Mouse (Mus musculus): ENCODE measurements around the gene Aox2.
"Not testable (repeated sequence)": the region's sequence is repeated elsewhere in the genome, so short reads cannot be mapped to it uniquely, and the experiment has no call there.

Gene Aox2

GRCm38 (mm10) chr1:58353238-58353893, 75.2 kb downstream of the Aox2 start:
- DNase-seq = no peak

DNA sequence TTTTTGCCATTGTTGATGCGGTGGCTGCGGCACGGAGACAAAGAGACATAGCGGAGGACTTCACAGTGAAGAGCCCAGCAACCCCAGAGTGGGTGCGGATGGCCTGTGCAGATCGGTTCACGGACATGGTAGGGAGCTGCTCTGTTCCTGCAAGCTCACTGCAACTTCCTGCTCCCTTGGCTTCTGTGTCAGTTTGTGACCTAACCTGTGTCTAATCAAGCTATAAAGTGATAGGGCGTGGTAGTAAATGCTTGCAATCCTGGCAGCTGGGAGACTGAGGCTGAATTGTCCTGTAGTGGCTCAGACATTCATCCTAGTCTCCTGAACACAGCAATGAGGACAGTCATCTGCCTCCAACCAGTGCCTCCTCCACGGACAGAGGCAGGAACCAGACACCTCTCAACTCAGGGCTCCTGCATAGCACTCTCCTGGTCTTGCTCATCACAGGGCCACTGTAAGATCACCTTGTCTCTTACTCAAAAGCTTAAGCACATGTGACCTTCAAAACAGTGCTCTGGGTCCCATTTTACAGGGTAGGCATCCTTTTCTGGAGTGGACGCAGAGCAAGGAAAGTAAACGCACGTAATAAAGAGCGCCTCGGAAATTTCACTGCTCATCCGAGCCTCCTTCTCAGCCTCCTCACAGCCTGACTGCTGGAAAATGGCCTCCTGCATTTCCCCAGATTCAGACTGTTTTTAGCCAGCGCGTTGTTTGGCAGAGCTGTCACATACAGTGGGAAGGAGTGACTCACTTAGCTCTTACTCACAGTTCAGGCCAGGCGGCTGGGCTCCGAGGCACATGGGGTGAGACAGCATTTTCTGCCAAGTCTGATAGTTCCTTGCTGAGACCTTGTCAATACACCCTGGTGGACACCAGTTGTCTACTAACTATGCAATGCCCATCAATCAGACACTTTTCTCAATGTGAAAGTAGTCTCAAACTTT, 81.1 kb downstream of the Aox2 start:
- DNase-seq = no peak

DNA sequence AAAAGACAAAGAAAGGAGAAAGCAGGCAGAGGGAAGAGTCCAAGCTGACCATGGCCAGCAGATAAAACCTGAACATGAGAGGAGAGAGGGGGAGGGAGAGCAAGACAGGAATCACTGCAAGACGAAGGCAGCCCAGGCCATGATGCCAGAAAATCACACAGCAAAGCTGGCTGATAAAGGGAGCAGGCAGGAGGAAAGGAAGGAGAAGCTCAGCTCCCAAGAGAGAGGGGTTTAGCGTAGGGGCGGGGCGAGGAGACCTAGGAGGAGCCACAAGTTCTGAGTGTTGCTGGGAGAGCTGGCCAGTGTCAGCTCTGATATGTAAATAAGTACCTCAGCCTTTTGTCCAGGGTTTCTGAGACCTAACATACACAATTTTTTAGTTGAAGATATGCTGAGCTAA, 84.2 kb downstream of the Aox2 start:
- no peak for DNase-seq

DNA sequence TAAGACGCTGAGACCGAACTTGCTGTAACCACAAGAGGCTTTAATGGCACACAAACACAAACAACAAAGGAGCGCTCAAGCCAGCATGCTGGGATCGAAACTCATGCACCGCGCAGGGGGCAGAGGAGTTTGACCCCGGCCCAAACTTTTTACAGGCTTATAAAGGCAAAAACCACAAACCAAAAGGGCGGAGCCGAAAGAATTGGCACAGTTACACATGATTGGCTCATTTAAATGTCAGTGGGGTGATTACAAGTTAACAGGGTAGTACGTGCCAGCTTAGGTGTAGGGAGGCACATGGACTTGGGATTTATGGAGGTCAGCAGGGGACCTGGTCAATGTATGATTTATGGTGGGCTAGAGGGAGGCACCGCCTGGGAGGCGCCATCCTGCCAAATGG, 86.4 kb downstream of the Aox2 start:
- no peak for DNase-seq

- DNase-seq = no peak
These were observed 87.7 kb downstream of the Aox2 start for GRCm38 (mm10) chr1:58365829-58366228.

DNA sequence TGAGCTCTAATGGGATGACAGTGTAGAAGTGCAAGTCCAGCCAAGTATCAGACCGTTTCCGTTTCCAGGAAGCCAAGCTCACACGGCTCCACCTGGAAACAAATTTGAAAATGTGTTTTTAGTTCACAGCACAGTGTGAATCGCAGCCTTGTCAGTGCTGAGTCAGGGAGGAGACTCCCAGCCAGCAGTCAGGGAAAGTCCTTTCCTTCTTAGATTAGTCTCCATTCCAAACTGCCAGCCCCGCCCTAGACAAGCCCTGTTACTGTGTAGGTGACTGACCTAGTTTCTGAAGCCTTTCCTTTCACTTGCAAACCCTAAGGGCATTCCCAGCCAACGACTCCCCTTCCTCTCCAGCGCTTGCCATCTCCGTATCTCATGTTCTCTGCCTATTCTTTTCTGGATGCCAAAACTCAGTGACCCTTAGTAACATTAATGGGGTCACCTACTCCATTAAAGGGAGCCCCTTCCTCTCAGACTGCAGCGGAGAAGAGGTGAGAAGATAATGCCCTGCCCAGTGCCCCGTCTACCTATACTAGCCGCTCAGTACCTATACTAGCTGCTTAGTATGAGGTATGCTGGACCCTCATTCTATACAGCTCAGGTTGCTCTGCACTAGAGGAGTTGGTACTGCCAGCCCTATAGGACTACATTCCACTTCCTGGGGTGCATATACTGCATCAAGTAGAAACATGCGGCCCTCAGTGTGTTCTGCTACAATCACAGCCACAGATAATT, 88.8 kb downstream of the Aox2 start:
- DNase-seq = no peak

DNA sequence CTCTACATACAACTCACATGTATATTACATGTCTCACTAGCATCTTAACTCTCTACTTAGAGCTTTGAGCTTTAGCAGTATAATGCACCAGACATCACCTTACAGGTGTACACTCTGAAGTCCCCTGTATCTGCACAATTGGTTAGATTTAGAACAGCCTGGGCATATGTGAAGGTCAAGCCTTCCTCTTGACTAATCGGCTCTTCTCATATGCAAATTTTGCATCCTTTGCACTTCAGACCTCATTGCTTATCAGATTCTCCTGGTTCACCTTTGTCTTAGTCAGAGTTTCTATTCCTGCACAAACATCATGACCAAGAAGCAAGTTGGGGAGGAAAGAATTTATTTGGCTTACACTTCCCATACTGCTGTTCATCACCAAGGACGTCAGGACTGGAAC, 91.6 kb downstream of the Aox2 start:
- no peak for DNase-seq

GRCm38 (mm10) chr1:58374266-58374665, 96.1 kb downstream of the Aox2 start:
- DNase-seq = not testable (repeated sequence)

GRCm38 (mm10) chr1:58375574-58376147, 97.5 kb downstream of the Aox2 start:
- no peak for DNase-seq

GRCm38 (mm10) chr1:58382586-58383281, 104.6 kb downstream of the Aox2 start:
- no peak for DNase-seq

DNA sequence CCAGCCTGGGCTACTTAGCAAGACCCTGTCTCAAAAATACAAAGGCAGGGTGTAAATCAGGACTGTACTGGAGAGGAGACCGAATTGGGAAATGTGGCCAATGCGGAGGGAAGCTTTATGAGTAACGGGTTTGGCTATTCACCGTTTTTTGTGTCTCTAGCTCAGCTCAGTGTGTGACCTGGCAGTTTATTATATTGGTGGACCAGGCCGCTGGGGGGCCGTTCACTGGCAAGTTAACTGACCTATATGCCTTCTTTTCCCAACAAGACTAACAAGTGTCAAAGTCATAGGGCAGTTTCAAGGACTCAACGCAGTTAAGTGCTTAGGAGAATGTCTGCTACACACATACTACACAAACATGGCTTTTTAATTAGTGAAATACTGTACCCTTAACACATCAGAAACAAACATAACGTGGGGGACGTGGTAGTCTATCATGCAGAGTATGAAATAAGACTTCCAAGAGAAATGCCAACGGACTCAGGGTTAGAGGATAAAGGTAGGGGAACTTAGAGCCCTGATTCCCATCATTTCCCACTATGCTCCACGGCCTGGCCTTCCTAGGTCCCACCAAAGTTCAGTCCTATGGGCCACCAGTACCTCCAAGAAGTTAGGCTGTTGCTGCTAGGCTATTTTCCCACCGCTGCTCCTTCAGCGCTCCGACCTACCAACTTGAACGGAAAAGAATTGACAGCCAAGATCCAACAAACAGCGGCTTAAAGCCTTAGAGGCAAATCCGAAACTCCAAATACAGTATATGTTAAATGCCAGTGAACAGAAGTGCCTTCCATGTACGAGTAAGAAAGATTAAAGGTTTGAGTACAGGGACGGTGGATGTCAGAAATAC, 113.5 kb downstream of the Aox2 start:
- no peak for DNase-seq

DNA sequence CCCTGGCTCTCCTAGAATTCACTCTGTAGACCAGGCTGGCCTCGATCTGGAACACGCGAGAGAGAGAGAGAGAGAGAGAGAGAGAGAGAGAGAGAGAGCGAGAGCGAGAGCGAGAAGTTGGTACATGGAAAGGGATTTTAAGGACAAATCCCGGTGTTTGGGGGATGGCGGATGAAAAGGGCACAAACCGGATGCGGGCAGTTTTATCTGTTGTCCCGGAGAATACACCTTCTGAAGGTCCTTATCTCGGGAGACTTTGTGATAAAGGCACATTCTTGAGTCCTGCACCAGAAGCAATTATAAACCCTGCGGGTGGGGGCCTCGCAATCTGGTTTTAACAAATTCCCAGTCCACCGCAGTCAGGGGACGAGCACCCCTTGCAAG, 114.1 kb downstream of the Aox2 start:
- DNase-seq = no peak

GRCm38 (mm10) chr1:58392652-58393283, 114.6 kb downstream of the Aox2 start, which contains the start of gene Bzw1:
TSS of gene Bzw1 (plus strand) at chr1:58392898.
- DNase-seq = peak; percentile 96

GRCm38 (mm10) chr1:58393284-58394195, 115.4 kb downstream of the Aox2 start:
- DNase-seq = peak; percentile 70 to 71

- DNase-seq = no peak
These were observed 117.2 kb downstream of the Aox2 start for GRCm38 (mm10) chr1:58395341-58395740.

DNA sequence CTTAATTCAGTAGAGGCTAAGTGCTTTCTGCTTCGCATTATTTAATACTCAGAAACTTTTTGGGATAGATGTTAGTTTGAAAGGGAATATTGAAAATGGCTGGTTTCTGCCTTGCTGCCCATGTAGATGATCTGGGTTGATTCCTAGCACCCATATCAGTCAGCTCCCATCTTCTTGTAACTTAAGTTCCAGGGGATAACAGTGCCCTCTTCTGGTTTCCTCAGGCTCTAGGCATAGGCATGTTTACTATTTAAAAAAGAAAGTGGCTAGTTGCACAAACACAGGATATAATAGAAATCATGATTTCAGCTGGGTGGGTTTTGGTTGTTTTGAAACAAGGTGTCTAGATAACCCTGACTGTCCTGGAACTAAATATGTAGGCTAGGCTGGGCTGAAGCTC, 118.1 kb downstream of the Aox2 start:
- DNase-seq = no peak

DNA sequence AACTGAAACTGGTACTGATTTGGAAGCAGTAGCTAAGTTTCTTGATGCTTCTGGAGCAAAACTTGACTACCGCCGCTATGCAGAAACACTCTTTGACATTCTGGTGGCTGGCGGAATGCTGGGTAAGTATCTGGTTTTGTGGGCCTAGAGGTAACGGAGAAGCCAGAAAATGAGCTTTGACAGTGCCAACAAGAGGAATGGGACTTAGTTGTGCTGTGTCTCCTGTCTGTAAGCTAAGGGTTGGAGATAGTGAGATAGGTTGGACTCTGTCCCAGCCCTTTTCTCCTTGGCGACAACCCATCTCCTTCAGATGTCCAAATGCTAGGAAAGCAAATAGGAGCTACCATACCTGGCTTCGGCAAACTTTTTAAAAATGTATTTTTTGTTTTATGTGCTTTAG, 119.6 kb downstream of the Aox2 start:
- no peak for DNase-seq

DNA sequence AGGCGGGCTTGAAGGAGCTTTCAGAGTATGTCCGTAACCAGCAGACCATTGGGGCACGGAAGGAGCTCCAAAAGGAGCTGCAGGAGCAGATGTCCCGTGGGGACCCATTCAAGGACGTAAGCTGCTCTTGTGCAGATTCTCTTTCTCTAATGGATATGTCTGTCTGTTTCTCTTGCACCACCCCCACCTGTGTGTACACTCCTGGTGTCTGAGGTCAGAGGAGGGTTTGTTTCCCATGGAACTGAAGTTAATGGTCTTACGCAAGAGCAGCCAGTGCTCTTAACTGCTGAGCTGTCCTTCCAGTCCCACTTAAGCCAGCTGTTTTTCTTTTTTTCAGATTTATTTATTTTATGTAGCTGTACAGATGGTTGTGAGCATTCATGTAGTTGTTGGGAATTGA, 123.3 kb downstream of the Aox2 start:
- no peak for DNase-seq

GRCm38 (mm10) chr1:58403745-58404144, 125.6 kb downstream of the Aox2 start:
- no peak for DNase-seq

DNA sequence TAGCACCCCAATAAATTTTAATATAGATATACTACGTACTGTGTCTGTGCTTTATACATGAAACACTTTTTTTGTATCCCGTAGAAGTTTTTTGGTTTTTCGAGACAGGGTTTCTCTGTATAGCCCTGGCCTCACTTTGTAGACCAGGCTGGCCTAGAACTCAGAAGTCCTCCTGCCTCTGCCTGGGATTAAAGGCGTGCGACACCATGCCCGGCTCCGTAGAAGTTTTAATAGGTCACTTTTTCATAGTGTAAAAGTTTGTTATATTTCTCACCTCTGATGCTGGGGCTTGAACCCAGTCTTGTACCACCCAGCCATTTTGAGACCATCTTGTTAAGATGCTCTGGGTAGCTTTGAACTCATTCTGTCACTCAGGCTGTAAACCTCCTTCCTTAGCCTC, 129.2 kb downstream of the Aox2 start:
- DNase-seq = no peak
